Mouse (Mus musculus) cortical plate, adult 2 months (tissue): ENCODE results near the gene B4galt3.

Experiments used
- CTCF ChIP-seq: fragments of 200-500 bp; IDR thresholded peaks from 2 replicates; pipeline ENCODE4 v1.5.1; 2011; ENCODE audit warnings: mild to moderate bottlenecking, control low read depth, low read length; ENCODE audit not compliant: insufficient read depth; ENCODE audit errors: extremely low read depth
- POLR2A ChIP-seq: fragments of 200-500 bp; IDR thresholded peaks from 2 replicates; pipeline ENCODE4 v1.6.1; 2011; ENCODE audit warnings: mild to moderate bottlenecking, low read length, control low read depth; ENCODE audit not compliant: insufficient read depth; ENCODE audit errors: extremely low read depth

DNA sequence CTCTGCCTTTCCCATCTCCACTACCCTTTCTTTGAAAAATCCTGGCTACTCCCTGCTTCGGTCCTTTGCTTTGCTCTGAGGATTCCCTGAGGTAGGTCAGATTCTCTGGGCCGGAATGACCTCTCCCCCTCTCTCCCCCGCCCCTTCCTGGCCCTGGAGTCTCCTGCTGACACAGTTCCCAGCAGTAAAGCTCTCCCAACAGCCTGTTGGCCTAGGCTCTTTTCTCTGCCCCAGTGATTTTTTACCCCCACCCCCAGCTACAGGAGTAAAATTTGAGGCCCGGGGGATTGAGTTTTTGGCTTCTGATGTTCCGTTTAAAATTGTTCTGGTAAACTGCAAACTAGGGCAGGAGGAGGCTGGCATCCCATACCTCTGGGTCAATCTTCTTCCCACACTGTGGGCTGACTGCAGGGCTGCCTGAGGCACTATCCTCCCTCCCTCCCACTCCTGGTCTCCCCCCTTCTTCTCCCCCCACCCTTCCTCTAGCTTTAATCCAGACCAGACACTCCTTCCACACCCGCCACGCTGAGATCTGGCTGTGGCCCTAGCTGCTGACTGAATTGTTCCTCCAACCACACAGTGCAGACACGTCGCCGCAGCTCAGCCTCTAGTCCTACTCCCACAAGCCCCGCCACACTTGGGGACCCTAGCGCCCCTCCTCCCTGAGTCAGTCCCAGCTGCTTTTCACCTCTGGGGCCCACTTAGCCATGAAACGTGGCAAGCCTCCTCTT lies 18.4 kb upstream of the B4galt3 start:
- no peak for TF ChIP-seq CTCF
- no peak for TF ChIP-seq POLR2A
